Mouse (Mus musculus) midbrain, embryonic 16.5 days (tissue): Measurements from ENCODE around the gene Gnaz. TPM values are rescaled to one million over a fixed set of nuclear protein-coding genes. Genes with fewer than 3 reads are reported as not detected.

Experiments
- ATAC-seq: fragments of 200-750 bp; cut with Nextera tagmentation; 2 replicates; pipeline ENCODE4 v1.8.0; 2017; ENCODE audit warnings: moderate TSS enrichment
- H3K27ac ChIP-seq: fragments of 300-500 bp; sonication (generic); 2 replicates; pipeline ENCODE4 v1.5.1; 2014; ENCODE audit warnings: mild to moderate bottlenecking, low read length, mixed read lengths
- H3K27me3 ChIP-seq: fragments of 300-500 bp; sonication (generic); 2 replicates; pipeline ENCODE4 v1.6.1; 2014; ENCODE audit warnings: low read depth, low read length, mixed read lengths; ENCODE audit not compliant: control insufficient read depth, insufficient read depth
- H3K36me3 ChIP-seq: fragments of 300-500 bp; sonication (generic); 2 replicates; pipeline ENCODE4 v1.6.1; 2014; ENCODE audit warnings: mild to moderate bottlenecking, low read length, moderate library complexity, mixed read lengths; ENCODE audit not compliant: control insufficient read depth, insufficient read depth
- H3K4me1 ChIP-seq: fragments of 300-500 bp; sonication (generic); 2 replicates; pipeline ENCODE4 v1.6.1; 2014; ENCODE audit warnings: mild to moderate bottlenecking, low read length, mixed read lengths; ENCODE audit not compliant: control insufficient read depth, insufficient read depth
- H3K4me2 ChIP-seq: fragments of 300-500 bp; sonication (generic); 2 replicates; pipeline ENCODE4 v1.6.1; 2014; ENCODE audit warnings: mild to moderate bottlenecking, low read length, mixed read lengths
- H3K4me3 ChIP-seq: fragments of 300-500 bp; sonication (generic); 2 replicates; pipeline ENCODE4 v1.5.1; 2014; ENCODE audit warnings: low read depth, mild to moderate bottlenecking, low read length, moderate library complexity, mixed read lengths
- H3K9ac ChIP-seq: fragments of 300-500 bp; sonication (generic); 2 replicates; pipeline ENCODE4 v1.6.1; 2014; ENCODE audit warnings: low read depth, low read length, mixed read lengths
- H3K9me3 ChIP-seq: fragments of 300-500 bp; sonication (generic); replicated peaks from 2 replicates; pipeline ENCODE4 v1.6.1; 2014; ENCODE audit warnings: mild to moderate bottlenecking, low read length, mixed read lengths; ENCODE audit not compliant: control insufficient read depth, poor library complexity, severe bottlenecking
- WGBS: fragments of 180-500 bp; shearing (Covaris S2); extraction: QIAGEN DNeasy Blood & Tissue Kit; methylation state at CpG from one replicate; pipeline ENCODE4 v1.1.7; 2014; 5-methylcytosine and 5-hydroxymethylcytosine counted together
- polyA plus RNA-seq: library from polyadenylated mRNA; unstranded; fragments of >200 nt; fragmentation: Nextera tagmentation; extraction: Ambion mirVana; gene quantifications from 2 replicates; pipeline ENCODE4 v1.2.1, GENCODE M21; 2015

The Gnaz gene
- polyA plus RNA-seq, 1 experiment from 2014 or later: 103 TPM

GRCm38 (mm10) chr10:75060217-75060842, 93.4 kb downstream of the Gnaz start, which contains the start of gene Bcr:
Bcr (plus strand) TSS chr10:75060592.
- Histone ChIP-seq H3K36me3 (no peaks in the 10 kb centered on the region), H3K4me2 (peak within 1 kb of the TSS; percentile 94), H3K27me3 (no peaks in the 10 kb centered on the region), H3K27ac (peak within 1 kb of the TSS; percentile 93), H3K4me3 (peak within 1 kb of the TSS; percentile 85), H3K9ac (peak within 1 kb of the TSS; percentile 96), H3K9me3 (no peaks in the 10 kb centered on the region), H3K4me1 (peaks cover 55% of the 10 kb centered on the region)
- ATAC-seq: peak; percentile 84
- WGBS: under 1% methylated on average over 30 of the region's 73 CpGs

- peak overlapping the region; percentile 85 for H3K4me3 ChIP-seq
- no peaks in the 10 kb centered on the region for H3K9me3 ChIP-seq
- H3K27me3 ChIP-seq: no peaks in the 10 kb centered on the region
- H3K9ac ChIP-seq: peak overlapping the region; percentile 96
- peak overlapping the region; percentile 93 for H3K27ac ChIP-seq
- H3K4me2 ChIP-seq: peak overlapping the region; percentile 94
- ATAC-seq: no peak; the same call in none of the 2 replicates
- peaks cover 57% of the 10 kb centered on the region for H3K4me1 ChIP-seq
- under 1% methylated on average over 41 of the region's 48 CpGs for WGBS
- no peaks in the 10 kb centered on the region for H3K36me3 ChIP-seq
Measured at GRCm38 (mm10) chr10:75060843-75061235, 93.9 kb downstream of the Gnaz start.

GRCm38 (mm10) chr10:75061341-75062188, 94.6 kb downstream of the Gnaz start:
- H3K27ac ChIP-seq: peak overlapping the region; percentile 93
- ATAC-seq: no peak
- H3K4me2 ChIP-seq: peak overlapping the region; percentile 94
- H3K4me3 ChIP-seq: peak overlapping the region; percentile 85
- no peaks in the 10 kb centered on the region for H3K36me3 ChIP-seq
- H3K9me3 ChIP-seq: no peaks in the 10 kb centered on the region
- peaks cover 54% of the 10 kb centered on the region for H3K4me1 ChIP-seq
- WGBS: 1% methylated on average over 61 of the region's 71 CpGs
- no peaks in the 10 kb centered on the region for H3K27me3 ChIP-seq
- H3K9ac ChIP-seq: peak overlapping the region; percentile 96

GRCm38 (mm10) chr10:75062189-75062561, 95.2 kb downstream of the Gnaz start:
- no peak for ATAC-seq
- Histone ChIP-seq H3K36me3 (no peaks in the 10 kb centered on the region), H3K27me3 (no peaks in the 10 kb centered on the region), H3K9me3 (no peaks in the 10 kb centered on the region), H3K4me2 (peak overlapping the region; percentile 94), H3K9ac (peak overlapping the region; percentile 96), H3K27ac (no peak overlapping the region), H3K4me3 (peak overlapping the region; percentile 85), H3K4me1 (peaks cover 56% of the 10 kb centered on the region)
- WGBS: 10% methylated on average over 6 of the region's 6 CpGs

GRCm38 (mm10) chr10:75062621-75063020, 95.6 kb downstream of the Gnaz start:
- H3K27me3 ChIP-seq: no peaks in the 10 kb centered on the region
- peak overlapping the region; percentile 94 for H3K4me2 ChIP-seq
- no peaks in the 10 kb centered on the region for H3K9me3 ChIP-seq
- no peak overlapping the region for H3K27ac ChIP-seq
- peaks cover 60% of the 10 kb centered on the region for H3K4me1 ChIP-seq
- peak overlapping the region; percentile 96 for H3K9ac ChIP-seq
- no peaks in the 10 kb centered on the region for H3K36me3 ChIP-seq
- H3K4me3 ChIP-seq: peak overlapping the region; percentile 85
- 35% methylated on average over 6 of the region's 6 CpGs for WGBS
- no peak for ATAC-seq

- peak overlapping the region; percentile 94 for H3K4me2 ChIP-seq
- H3K4me3 ChIP-seq: peak overlapping the region; percentile 85
- WGBS: 48% methylated on average over 12 of the region's 12 CpGs
- no peaks in the 10 kb centered on the region for H3K9me3 ChIP-seq
- peak overlapping the region; percentile 10; the same call in 1 of the 2 replicates for H3K27ac ChIP-seq
- H3K4me1 ChIP-seq: peaks cover 65% of the 10 kb centered on the region
- ATAC-seq: no peak
- H3K9ac ChIP-seq: peak overlapping the region; percentile 49
- H3K36me3 ChIP-seq: no peaks in the 10 kb centered on the region
- H3K27me3 ChIP-seq: no peaks in the 10 kb centered on the region
Measured at GRCm38 (mm10) chr10:75063301-75063965, 96.5 kb downstream of the Gnaz start.

GRCm38 (mm10) chr10:75065691-75066090, 98.7 kb downstream of the Gnaz start:
- H3K4me3 ChIP-seq: no peak overlapping the region
- 80% methylated on average over 6 of the region's 6 CpGs for WGBS
- ATAC-seq: no peak; the same call in 1 of the 2 replicates
- no peak overlapping the region for H3K27ac ChIP-seq
- H3K4me2 ChIP-seq: peak overlapping the region; percentile 7; the same call in 1 of the 2 replicates
- no peaks in the 10 kb centered on the region for H3K36me3 ChIP-seq
- no peaks in the 10 kb centered on the region for H3K9me3 ChIP-seq
- H3K4me1 ChIP-seq: peaks cover 70% of the 10 kb centered on the region
- H3K9ac ChIP-seq: no peak overlapping the region
- no peaks in the 10 kb centered on the region for H3K27me3 ChIP-seq
